Mouse (Mus musculus) telencephalon, adult 2 months (tissue): Measurements from ENCODE around the gene Slitrk5.
"Not testable (repeated sequence)": the region's sequence is repeated elsewhere in the genome, so short reads cannot be mapped to it uniquely, and the experiment has no call there.

ENCODE experiments used
- DNase-seq: peaks from one replicate; pipeline ENCODE4 v3.0.0-alpha.2; 2011; ENCODE audit warnings: low read depth, low spot score

Slitrk5 gene

DNA sequence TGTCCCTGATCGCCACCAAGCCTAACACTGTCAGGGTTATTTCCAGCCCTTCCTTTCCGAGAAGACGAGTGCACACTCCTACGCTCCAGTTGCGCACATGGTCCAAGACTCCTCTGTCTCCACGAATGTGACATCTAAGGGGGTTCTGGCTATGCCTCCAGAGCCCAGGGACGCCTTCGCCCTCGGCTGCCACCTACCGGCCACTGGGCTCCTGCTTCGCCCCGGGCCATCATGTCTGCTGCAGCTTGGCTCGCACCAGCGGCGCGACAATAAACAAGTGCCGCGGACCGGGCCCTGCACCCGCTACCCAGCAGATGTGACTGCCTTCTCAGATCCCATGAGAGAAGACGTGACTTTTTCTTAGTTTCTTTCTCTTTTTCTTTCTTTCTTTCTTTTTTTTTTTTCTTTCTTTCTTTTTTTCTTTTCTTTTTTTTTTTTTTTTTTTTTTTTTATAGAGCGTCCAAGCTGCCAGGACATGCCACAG lies at the start of gene Slitrk5:
Gene Slitrk5, plus strand, starts transcription at position 434 of the 484 bp plus-strand sequence.
- DNase-seq, result peak; percentile 85

DNA sequence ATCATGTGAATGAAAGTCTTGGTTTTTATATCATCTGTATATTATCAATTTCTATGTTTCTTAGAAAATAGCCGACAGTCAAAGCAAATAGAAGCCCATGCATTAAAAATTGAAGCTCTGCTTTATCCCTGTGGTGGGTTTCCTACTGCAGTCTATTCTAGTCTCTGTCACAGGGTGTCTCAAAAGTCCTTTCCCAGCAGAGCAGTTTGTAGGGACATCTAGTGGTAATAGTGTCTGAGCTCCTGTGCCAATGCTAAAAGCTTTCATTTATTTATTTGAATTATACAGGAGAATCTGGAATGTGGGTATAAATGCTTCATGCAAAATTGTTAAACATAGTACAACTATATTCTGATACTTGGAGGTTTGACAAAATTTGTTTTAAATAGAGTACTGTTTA lies 2.0 kb upstream of the Slitrk5 start:
- DNase-seq, result no peak

DNA sequence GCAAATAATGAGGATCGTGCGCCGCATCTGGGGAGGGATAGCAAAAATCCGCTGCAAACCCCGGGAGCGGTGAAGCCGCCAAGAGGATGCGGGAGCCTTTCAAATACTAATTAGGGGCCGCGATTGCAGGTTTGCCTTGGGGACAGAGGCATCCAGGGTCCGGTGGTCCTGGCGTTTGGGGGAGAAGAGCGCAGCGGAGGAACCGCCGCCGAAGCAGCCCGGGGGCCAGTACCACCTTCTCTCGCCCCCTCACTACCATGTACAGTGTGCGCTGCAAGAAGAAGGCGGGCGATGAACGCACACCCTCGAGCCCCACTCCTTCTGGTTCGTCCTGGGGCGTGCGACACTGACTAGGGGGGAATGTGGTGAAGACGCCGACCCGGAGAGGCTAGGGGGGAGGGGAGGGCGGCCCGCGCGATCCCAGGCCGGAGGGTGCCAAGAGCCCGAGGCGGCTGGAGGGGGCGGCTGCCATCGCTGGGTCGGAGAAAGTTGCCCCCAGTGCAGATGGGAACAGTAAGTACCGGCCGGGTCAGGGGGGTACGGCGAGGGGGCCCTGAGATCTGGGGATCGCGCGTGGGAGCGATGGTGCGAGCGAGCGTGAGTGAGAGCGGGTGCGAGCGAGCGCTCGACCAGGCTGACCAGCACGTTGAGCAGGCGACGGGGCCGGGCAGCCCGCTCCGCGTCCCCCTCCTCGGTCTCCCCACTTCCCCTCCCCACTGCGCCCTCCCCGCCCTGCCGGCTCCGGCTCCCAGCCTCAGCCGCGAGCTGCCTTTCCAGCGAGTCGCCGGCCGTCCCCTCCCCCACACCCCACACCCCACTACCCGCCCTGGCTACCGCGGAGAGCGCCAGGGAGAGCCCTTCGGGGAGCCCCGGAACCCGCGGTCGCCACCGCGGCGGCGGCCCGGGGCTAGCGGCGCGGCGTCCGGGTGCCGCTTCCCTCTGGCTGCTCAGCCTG lies 591 bp downstream of the Slitrk5 start:
- DNase-seq, result no peak

DNA sequence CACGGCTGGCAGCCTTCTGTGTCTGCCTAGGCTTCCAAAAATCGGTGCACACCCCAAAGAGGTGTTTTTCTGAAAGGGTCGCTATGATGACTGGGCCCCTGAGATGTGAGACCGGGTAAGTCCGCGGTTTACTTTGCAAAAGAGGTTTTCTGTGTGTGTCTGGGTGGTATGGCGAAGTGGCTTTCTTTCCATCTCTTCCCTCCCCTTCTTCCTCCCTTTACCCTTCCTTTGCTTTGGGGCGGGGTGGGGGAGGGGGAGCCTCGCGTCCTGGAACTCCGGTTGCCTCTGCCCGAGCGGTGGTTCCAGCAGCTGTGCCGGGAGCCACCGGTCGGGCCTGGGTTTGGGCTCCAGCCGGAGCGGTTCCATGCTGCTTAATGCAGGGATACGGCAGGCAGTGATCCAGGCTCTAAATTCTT lies 1.3 kb downstream of the Slitrk5 start:
- DNase-seq, result no peak

DNA sequence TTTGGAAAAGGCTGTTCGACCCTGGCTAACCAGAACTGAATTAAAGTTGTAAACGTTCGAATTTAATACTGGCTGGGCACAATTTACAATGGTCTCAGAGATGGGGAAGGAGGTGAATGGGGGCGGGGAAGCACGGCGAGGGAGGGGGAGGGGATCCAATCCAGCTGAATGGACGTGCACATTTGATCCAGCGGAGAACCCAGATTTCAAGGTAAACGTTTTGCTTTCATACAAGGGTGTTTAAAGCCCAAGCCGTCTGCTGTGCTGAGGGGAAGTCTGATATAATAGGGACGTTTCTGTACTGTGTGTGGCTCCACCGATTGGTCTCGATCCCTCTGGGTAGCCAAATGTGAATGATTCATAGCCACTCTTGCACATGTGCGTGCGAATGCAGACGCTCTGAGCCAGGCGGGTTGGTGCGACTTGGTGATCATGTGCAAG lies 2.0 kb downstream of the Slitrk5 start:
- DNase-seq, result no peak

DNA sequence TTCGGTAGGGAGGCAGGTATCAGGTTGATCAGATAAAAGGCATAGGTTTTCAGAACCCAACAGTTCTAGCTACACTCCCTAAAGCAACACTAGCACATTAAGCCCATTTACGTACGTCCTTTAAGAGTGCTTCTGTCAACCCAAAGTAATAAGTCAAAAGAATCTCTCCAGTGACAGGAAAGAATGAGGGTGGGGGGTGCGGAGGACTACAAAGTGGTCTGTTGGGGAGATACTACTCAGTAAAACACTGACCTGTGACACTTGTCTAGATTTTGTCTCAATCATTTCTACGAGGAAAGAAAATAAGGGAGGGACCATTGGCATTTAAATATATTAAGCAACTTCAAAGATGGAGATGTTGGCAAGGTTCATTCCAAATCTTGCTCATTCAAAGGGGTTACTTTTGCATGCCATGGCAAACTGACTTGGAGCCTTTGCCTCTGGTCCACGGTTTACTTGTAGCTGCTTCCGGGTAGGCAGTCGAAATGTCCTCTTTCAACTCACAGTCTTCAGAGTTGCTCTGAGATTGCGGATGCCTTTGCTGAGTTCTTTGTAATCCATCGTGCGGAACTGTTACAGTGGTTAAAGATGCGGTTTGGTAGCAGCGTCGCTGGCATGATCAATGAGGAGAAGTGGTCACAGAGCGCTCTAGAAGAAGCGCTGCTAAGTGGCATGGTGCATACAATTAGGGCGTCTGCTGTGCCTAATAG lies 2.6 kb downstream of the Slitrk5 start:
- no peak for DNase-seq

DNA sequence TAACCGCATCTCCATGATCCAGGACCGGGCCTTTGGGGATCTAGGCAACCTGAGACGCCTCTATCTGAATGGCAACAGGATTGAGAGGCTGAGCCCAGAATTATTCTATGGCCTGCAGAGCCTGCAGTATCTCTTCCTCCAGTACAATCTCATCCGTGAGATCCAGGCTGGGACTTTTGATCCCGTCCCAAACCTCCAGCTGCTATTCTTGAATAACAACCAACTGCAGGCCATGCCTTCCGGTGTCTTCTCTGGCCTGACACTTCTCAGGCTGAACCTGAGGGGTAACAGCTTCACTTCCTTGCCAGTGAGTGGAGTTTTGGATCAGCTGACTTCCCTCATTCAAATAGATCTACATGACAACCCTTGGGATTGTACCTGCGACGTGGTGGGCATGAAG lies 5.4 kb downstream of the Slitrk5 start:
- no peak for DNase-seq

DNA sequence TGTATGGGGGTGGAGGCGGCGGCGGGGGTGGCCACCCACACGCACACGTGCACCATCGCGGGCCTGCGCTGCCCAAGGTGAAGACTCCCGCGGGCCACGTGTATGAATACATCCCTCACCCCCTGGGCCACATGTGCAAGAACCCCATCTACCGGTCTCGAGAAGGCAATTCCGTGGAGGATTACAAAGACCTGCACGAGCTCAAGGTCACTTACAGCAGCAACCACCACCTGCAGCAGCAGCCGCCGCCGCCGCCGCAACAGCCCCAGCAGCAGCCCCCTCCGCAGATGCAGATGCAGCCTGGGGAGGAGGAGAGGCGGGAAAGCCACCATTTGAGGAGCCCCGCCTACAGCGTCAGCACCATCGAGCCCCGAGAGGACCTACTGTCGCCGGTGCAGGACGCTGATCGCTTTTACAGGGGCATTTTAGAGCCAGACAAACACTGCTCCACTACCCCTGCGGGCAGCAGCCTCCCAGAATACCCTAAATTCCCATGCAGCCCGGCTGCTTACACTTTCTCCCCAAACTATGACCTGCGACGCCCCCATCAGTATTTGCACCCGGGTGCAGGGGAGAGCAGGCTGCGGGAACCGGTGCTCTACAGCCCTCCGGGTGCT lies 6.3 kb downstream of the Slitrk5 start:
- DNase-seq, result no peak

DNA sequence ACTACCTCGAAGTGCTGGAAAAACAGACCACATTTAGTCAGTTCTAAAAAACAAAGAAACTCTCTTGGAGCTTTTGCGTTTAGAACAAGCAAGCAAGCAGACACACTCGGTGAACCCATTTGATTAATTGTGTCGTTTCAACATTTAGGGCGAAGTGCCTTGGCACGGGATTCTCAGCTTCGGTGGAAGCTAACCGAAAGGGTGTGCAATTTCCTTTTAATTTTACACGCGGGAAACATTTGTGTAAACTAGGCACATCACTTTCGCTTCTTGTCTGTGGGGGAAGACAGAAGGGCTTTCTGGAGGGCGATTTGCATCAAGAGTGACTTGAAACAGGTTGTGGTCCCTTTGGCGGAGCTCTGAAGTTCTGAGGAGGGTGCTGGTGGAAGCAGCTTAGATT lies 6.9 kb downstream of the Slitrk5 start:
- DNase-seq, result no peak

DNA sequence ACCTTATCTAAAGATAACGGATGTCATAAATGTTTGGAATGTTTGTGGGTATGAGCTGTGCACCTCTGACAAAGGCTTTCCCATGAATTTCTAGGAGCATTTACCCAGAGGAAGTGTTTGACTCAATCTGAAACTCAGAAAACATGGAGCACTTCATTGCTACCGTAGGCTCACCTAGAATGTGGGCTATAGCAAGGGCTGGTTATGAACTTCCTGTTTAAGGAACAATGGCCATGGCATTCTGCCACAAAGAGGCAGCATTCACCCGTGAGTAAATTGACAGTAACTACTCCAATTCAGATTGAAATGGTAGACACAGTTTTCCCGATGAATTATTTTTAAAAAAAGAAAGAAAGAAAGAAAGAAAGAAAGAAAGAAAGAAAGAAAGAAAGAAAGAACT lies 8.6 kb downstream of the Slitrk5 start:
- no peak for DNase-seq

DNA sequence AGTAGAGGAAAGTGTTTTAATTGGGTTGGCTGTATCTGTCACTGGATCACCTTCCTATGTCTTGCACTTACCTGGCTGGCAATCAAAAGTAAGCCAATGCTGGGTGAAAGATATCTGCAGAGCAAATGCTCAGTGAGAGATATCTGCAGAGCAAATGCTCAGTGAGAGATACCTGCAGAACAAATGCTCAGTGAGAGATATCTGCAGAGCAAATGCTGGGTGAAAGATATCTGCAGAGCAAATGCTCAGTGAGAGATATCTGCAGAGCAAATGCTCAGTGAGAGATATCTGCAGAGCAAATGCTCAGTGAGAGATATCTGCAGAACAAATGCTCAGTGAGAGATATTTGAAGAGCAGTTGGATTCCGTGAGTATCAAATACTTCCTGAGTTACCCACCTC lies 15.2 kb downstream of the Slitrk5 start:
- DNase-seq, result not testable (repeated sequence)

DNA sequence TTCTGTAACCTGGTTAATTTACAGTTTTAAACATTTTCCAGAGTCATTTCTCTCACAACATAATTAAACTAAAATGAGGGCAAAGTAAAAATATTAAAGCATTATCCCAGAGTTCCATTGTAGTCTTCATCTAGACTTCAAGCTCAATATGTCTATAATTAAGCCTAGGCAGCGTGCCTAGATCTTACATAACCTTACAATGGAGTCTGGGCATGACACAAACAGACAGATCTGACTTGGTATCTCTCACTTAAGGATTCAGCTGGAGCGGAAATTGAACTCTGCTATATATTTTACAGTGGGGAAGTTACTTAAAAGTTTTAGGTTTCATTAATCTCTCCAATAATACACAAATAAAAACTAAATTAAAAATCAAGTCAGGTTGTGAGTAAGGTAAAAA lies 54.9 kb downstream of the Slitrk5 start:
- peak; percentile 24 for DNase-seq
